Mouse (Mus musculus): ENCODE results near the gene Baat.
"Not testable (repeated sequence)": the region's sequence is repeated elsewhere in the genome, so short reads cannot be mapped to it uniquely, and the experiment has no call there.

Baat gene

GRCm38 (mm10) chr4:49480896-49481295 is 25.5 kb downstream of the Baat start:
- no peak for DNase-seq

GRCm38 (mm10) chr4:49480104-49480760 is 26.1 kb downstream of the Baat start:
- no peak for DNase-seq

GRCm38 (mm10) chr4:49479035-49479434 is 27.3 kb downstream of the Baat start:
- DNase-seq = not testable (repeated sequence)

GRCm38 (mm10) chr4:49478118-49478877 is 28.1 kb downstream of the Baat start:
- DNase-seq = no peak

- DNase-seq = no peak
These were observed 31.8 kb downstream of the Baat start for GRCm38 (mm10) chr4:49474583-49474982.

- no peak for DNase-seq
These were observed 32.8 kb downstream of the Baat start, which contains the start of gene Acnat1 for GRCm38 (mm10) chr4:49473435-49474100. Gene Acnat1 (minus strand): TSS chr4:49473912.

GRCm38 (mm10) chr4:49469435-49470151 is 36.8 kb downstream of the Baat start:
- DNase-seq = no peak

GRCm38 (mm10) chr4:49467360-49467759 is 39.0 kb downstream of the Baat start:
- no peak for DNase-seq

- DNase-seq = no peak
These were observed 50.2 kb downstream of the Baat start for GRCm38 (mm10) chr4:49456171-49456570.

GRCm38 (mm10) chr4:49451848-49452551 is 54.4 kb downstream of the Baat start:
- DNase-seq = no peak

GRCm38 (mm10) chr4:49451133-49451847 is 55.1 kb downstream of the Baat start:
- not testable (repeated sequence) for DNase-seq
